Mouse (Mus musculus) gastrocnemius, postnatal 4 days (tissue): ENCODE measurements at regions not wholly inside any gene's neighbourhood (a gene's known extent, or its start where the extent isn't known, plus 50 kb on each side); places are given as distances from the start of the nearest gene placed in this dataset.

Experiments
- DNase-seq, 2 experiments: peaks; one replicate each; pipeline ENCODE4 v3.0.0; 2021 to 2022; ENCODE audit warnings: low spot score in 2 of 2, mixed read lengths in 2 of 2

GRCm38 (mm10) chr15:85660528-85661392, 74.0 kb upstream of the Ppara start:
- DNase-seq, result no peak

GRCm38 (mm10) chr15:85661393-85661690, 73.4 kb upstream of the Ppara start:
- DNase-seq, result no peak

- no peak for DNase-seq
Measured at GRCm38 (mm10) chr15:85661771-85662170, 73.0 kb upstream of the Ppara start.

GRCm38 (mm10) chr15:85662271-85662670, 72.5 kb upstream of the Ppara start:
- no peak for DNase-seq

- DNase-seq, result no peak
Measured at GRCm38 (mm10) chr15:85662673-85663072, 72.1 kb upstream of the Ppara start.

- no peak for DNase-seq
Measured at GRCm38 (mm10) chr15:85663757-85664431, 70.9 kb upstream of the Ppara start.

- DNase-seq, result no peak
Measured at GRCm38 (mm10) chr15:85664432-85664828, 70.4 kb upstream of the Ppara start.

- no peak for DNase-seq
Measured at GRCm38 (mm10) chr15:85665181-85665821, 69.5 kb upstream of the Ppara start.

GRCm38 (mm10) chr15:85666496-85666895, 68.3 kb upstream of the Ppara start:
- no peak for DNase-seq

- peak in 1 of 2 experiments; percentile 15 for DNase-seq
Measured at GRCm38 (mm10) chr15:85667381-85667791, 67.4 kb upstream of the Ppara start.

- DNase-seq, result no peak
Measured at GRCm38 (mm10) chr15:85667906-85668590, 66.7 kb upstream of the Ppara start.

- no peak for DNase-seq
Measured at GRCm38 (mm10) chr15:85668871-85669651, 65.7 kb upstream of the Ppara start.

GRCm38 (mm10) chr15:85669652-85670175, 65.1 kb upstream of the Ppara start:
- peak; percentile 76 to 84 for DNase-seq

GRCm38 (mm10) chr15:85670176-85670788, 64.5 kb upstream of the Ppara start:
- DNase-seq, result peak; percentile 60 to 71

- DNase-seq, result peak; percentile 79 to 92
Measured at GRCm38 (mm10) chr15:85670789-85671700, 63.7 kb upstream of the Ppara start.

- no peak for DNase-seq
Measured at GRCm38 (mm10) chr15:85671701-85672191, 63.0 kb upstream of the Ppara start.

GRCm38 (mm10) chr15:85672376-85672775, 62.4 kb upstream of the Ppara start:
- DNase-seq, result no peak

GRCm38 (mm10) chr15:85672931-85673330, 61.9 kb upstream of the Ppara start:
- DNase-seq, result no peak

- DNase-seq, result no peak
Measured at GRCm38 (mm10) chr15:85673506-85673905, 61.3 kb upstream of the Ppara start.
